Mouse (Mus musculus): ENCODE results near the gene Cyp4x1.

The Cyp4x1 gene

GRCm38 (mm10) chr4:115091806-115092205 lies 42.3 kb downstream of the Cyp4x1 start:
- DNase-seq (ENCODE audit: extremely low read depth, low read depth, low spot score), result no peak

GRCm38 (mm10) chr4:115090592-115090991 lies 43.5 kb downstream of the Cyp4x1 start:
- DNase-seq (ENCODE audit: extremely low read depth, low read depth, low spot score), result no peak

- DNase-seq (ENCODE audit: extremely low read depth, low read depth, low spot score), result no peak
Measured at GRCm38 (mm10) chr4:115088611-115089338, 45.3 kb downstream of the Cyp4x1 start, which contains the start of gene Pdzk1ip1. Pdzk1ip1 (plus strand) TSS chr4:115088708.

GRCm38 (mm10) chr4:115086763-115087415 lies 47.2 kb downstream of the Cyp4x1 start:
- no peak for DNase-seq (ENCODE audit: extremely low read depth, low read depth, low spot score)

DNA sequence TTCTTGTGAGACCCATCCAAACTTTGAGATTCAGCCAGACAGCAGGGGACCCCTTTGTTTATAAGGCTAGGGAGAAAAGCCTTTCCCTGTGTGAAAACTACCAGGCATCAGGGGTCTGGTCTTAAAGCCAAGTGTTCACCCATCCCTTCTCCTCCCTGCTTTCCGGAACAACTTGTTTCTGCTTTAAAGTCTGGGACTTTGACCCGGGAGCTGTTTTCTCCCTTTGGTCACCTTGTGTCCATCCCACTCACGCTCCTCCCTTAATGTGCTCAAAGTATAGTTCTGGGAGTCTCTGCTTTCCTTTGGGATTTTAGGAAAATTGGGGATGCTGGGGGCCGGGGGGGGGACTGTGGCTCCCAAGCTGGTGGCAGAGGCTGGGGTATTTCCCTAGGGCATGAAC lies 47.8 kb downstream of the Cyp4x1 start:
- DNase-seq (ENCODE audit: extremely low read depth, low read depth, low spot score), result no peak

DNA sequence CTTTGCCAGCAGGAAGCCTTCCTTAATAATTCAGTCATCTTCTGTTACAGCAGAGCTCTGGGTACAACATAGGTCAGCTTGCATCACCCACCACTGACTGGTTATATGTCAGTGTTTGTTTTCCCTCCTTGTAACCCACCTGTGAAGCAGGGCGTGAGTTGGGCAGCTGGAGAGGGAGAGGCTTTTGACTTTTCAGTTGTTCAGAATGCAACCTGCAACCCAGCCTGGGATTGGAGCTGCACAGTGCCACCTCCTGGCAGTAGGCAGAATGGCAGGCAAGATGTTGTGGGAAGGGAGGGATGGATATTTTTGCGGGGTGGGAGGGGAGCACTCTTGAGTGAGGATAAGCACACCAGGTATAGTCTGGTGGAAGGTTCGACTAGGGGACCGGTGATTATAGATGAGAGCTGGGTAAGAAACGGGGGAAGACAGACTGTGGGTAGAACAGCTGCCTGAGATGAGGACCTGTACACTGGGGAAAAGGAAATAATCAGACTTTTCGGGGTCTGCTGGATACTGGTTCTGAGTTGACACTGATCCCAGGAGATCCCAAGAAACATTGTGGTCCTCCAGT lies 48.5 kb downstream of the Cyp4x1 start:
- no peak for DNase-seq (ENCODE audit: extremely low read depth, low read depth, low spot score)

DNA sequence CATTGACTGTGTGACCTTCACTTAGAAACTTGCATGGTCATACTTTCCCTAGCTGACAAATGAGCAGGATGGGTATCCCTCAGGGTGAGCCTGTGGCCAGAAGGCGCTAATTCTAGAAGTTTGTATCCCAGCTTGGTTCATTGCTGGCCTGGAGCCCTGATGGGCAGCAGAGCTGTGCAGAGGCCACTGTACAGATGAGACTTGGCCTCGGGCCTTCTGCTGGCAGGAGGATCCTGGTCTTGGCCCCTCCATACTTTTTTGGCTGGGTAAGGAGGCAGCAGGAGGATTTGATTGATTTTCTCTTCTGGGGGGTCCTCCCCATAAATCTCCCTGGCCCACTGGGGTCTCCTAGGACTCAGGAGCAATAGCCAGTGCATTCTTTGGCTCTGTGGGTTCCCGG lies 51.0 kb downstream of the Cyp4x1 start:
- no peak for DNase-seq (ENCODE audit: extremely low read depth, low read depth, low spot score)

- no peak for DNase-seq (ENCODE audit: extremely low read depth, low read depth, low spot score)
Measured at GRCm38 (mm10) chr4:115079821-115080349, 54.2 kb downstream of the Cyp4x1 start.

- no peak for DNase-seq (ENCODE audit: extremely low read depth, low read depth, low spot score)
Measured at GRCm38 (mm10) chr4:115078892-115079820, 54.9 kb downstream of the Cyp4x1 start.

- DNase-seq (ENCODE audit: extremely low read depth, low read depth, low spot score), result no peak
Measured at GRCm38 (mm10) chr4:115075204-115075915, 58.7 kb downstream of the Cyp4x1 start.

GRCm38 (mm10) chr4:115074789-115075188 lies 59.3 kb downstream of the Cyp4x1 start:
- DNase-seq (ENCODE audit: extremely low read depth, low read depth, low spot score), result no peak

DNA sequence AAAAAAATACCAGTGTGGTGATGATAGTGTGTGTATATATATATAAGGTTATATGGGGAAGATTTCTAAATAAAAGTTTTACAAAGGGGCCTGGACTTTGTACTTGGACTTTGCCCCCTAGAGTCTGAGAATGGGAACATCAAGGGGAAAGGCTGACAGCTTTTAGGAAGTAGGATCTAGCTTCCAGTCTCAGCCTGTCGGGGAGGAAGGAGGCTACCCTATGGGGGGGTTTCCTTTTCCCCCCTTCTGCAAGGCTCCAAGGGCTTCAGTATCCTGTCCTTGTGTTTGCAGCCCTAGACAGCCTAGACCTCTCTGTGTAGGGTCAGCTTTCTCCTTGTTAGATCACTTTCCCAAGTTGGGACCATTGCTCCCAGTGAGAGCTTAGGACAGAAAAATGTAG lies 62.4 kb downstream of the Cyp4x1 start:
- DNase-seq (ENCODE audit: extremely low read depth, low read depth, low spot score), result no peak

- no peak for DNase-seq (ENCODE audit: extremely low read depth, low read depth, low spot score)
Measured at GRCm38 (mm10) chr4:115063518-115064239, 70.4 kb downstream of the Cyp4x1 start.

- no peak for DNase-seq (ENCODE audit: extremely low read depth, low read depth, low spot score)
Measured at GRCm38 (mm10) chr4:115062875-115063517, 71.1 kb downstream of the Cyp4x1 start.

- DNase-seq (ENCODE audit: extremely low read depth, low read depth, low spot score), result no peak
Measured at GRCm38 (mm10) chr4:115062540-115062874, 71.6 kb downstream of the Cyp4x1 start.

DNA sequence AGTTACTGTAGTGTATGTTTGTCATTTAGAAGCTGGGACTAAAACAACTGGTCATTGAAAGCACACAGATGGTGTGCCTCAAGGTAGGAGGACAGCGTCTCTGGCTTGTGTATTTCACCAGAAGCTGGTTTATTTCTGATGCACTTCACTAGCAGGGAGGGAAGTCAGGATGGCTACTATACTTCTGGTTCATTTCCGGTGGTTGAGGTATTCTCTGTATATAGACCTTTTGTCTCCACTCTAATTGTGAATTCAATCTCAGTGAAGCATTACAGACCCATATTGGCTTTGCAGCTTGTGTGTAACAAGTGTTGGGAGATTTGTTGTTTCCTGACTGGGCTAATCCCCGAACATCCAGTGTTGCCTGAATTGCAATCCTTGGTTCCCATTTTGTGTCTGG lies 73.3 kb downstream of the Cyp4x1 start:
- no peak for DNase-seq (ENCODE audit: extremely low read depth, low read depth, low spot score)

DNA sequence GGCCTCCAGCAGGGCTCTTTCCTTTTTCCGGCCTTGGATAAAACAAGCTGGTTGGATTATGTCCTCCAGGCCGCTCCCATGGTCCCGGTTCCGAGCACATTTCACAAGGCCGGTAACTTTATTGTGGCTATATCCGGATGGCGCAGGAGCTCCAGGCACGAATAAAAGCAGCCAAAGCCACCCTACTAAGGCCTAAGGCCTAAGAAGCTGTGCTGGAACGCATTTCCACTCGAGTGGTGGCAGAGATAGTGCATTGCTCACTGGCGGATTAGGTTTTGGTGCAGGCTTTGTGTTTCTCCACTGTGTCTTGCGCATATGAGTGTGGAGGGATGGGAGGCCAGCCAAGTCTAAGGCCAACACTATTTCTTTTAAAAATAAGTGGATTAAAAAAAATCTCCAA lies 74.2 kb downstream of the Cyp4x1 start:
- DNase-seq (ENCODE audit: extremely low read depth, low read depth, low spot score), result no peak

DNA sequence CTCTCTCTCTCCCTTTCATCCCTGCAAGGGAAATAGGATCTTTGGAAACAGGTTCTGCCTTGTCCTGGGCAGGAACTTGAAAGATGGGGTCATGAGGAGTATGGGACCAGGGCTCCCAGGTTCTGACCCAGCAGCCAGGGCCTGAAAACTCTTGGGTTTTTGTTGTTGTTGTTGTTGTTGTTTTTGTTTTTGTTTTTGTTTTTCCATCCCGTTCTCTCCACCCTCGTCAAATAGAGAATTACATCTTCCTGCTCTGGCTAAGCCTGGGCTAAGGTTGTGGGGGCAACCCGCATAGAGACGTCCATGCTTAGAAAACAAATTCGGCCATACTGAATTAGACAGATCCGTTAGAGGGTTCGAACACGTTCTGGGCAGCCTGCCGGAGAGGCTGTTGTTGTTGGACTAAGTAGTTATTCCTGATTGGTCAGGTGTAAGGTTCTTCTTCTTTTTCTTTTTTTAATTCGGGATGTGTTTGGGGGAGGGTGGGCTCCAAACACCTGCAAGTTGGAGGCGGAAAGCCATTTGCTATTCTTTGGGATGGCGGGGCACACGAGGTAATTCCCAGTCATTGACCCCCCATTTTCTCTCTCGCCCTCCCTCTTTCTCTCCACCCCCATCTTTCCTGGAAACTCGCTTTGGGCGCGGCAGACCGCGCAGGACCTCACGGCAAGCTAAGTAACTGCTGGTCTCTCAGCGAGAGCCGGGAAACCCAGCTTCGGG lies 75.0 kb downstream of the Cyp4x1 start:
- DNase-seq (ENCODE audit: extremely low read depth, low read depth, low spot score), result no peak

GRCm38 (mm10) chr4:115058317-115058761 lies 75.7 kb downstream of the Cyp4x1 start:
- DNase-seq (ENCODE audit: extremely low read depth, low read depth, low spot score), result no peak

Data from fat pad, adult 2 months (tissue).